35 mouse cellular contexts compared by ENCODE assay signal in the genomic region with DNA sequence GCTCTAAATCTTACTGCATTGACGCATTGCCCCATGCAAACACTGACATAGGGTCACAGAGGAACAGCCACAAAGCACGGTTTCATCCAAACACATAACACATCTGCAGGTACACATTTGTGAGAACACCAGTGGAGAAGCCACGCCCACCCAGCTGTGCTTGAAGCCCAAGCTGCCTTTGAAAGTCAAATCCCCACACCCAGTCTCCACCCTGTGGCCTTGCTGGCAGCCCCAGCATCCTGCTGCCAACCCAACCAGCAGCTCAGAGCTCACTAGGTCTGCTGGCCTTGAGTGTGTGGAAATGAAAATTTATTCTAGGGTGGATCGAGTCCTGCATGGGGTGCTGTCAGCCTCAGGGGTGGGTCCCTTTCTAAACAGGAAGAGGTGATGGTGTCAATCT. TPM values are rescaled to one million over a fixed set of nuclear protein-coding genes. Genes with fewer than 3 reads are reported as not detected.
DNase-seq lines count a peak whose midpoint lies in the region; ATAC-seq and TF ChIP-seq lines count a peak whose summit lies in the region.
"Had no signal": no experiment of that assay in that cellular context is flagged by ENCODE, and none has a peak within 500 bp of the region (broad histone marks: within the 10 kb centered on the region; RNA-seq: fewer than 3 reads in every experiment).

No protein-coding gene starts in this region.

- H3K4me3 ChIP-seq in thymus, adult 2 months (ENCODE audit: control insufficient read depth, insufficient read depth, low read length), result no peak overlapping the region
- H3K4me3 ChIP-seq in forebrain, embryonic 13.5 days, result no peak overlapping the region
- H3K4me3 ChIP-seq in kidney, embryonic 16.5 days (ENCODE audit: low read length), result no peak overlapping the region
- H3K4me3 ChIP-seq: embryonic facial prominence, embryonic 12.5 days; forebrain, embryonic 15.5 days; gastrocnemius, adult 2 months; hindbrain, embryonic 12.5 days; kidney, embryonic 15.5 days; layer of hippocampus, adult 2 months; left cerebral cortex, adult 2 months; limb, embryonic 13.5 days; lung, embryonic 15.5 days; megakaryocyte, embryonic 14.5 days; midbrain, embryonic 13.5 days had no signal

- no peak for TF ChIP-seq POLR2A in thymus, adult 2 months (IDR thresholded peaks at IDR 0.05; ENCODE audit: control insufficient read depth, extremely low read depth, insufficient read depth, low read length, poor library complexity)

- H3K9ac ChIP-seq in forebrain, embryonic 13.5 days, result no peak overlapping the region
- H3K9ac ChIP-seq in kidney, embryonic 16.5 days (replicated peaks; ENCODE audit: low read length), result no peak overlapping the region
- H3K9ac ChIP-seq: embryonic facial prominence, embryonic 12.5 days; forebrain, embryonic 15.5 days; hindbrain, embryonic 12.5 days; kidney, embryonic 15.5 days; limb, embryonic 13.5 days; lung, embryonic 15.5 days; midbrain, embryonic 13.5 days had no signal

- 59% methylated on average over 4 of the region's 4 CpGs for WGBS in thymus, adult 2 months
- 74% methylated on average over 4 of the region's 4 CpGs for WGBS in forebrain, embryonic 13.5 days
- WGBS in kidney, embryonic 16.5 days, result 60% methylated on average over 4 of the region's 4 CpGs

- no peaks in the 10 kb centered on the region; the same call in 1 of the 2 replicates for H3K27me3 ChIP-seq in thymus, adult 2 months (ENCODE audit: control insufficient read depth, insufficient read depth, low read length)
- peaks cover 39% of the 10 kb centered on the region for H3K27me3 ChIP-seq in forebrain, embryonic 13.5 days
- peaks cover 26% of the 10 kb centered on the region for H3K27me3 ChIP-seq in kidney, embryonic 16.5 days (ENCODE audit: insufficient read depth, low read length)
- H3K27me3 ChIP-seq: forebrain, embryonic 15.5 days had no signal

- DNase-seq in thymus, adult 2 months, result peak; percentile 13
- DNase-seq in thymus, adult 18-20 months, result no peak
- DNase-seq in adrenal gland, adult 8-10 months, result peak; percentile 63
- DNase-seq in induced T-regulatory cell, adult 2 months (ENCODE audit: low read depth), result peak; percentile 21
- peak; percentile 62 for DNase-seq in thymus, postnatal 4 days
- no peak for DNase-seq in right cerebral cortex, postnatal 4 days
- DNase-seq: cerebellum, adult 2 months; embryo, embryonic 11 days; gastrocnemius, adult 2 months; gastrocnemius, postnatal 36 days; heart, adult 18-20 months; heart, postnatal 36 days; kidney, adult 11 months; kidney, postnatal 36 days; lung, postnatal 36 days; right cerebral cortex, postnatal 25 days had no signal

- TF ChIP-seq CTCF in thymus, adult 2 months (IDR thresholded peaks at IDR 0.05; ENCODE audit: borderline replicate concordance, control insufficient read depth, extremely low read depth, insufficient read depth, low read length, poor library complexity), result no peak

- H3K9me3 ChIP-seq in forebrain, embryonic 13.5 days (replicated peaks), result no peaks in the 10 kb centered on the region
- no peaks in the 10 kb centered on the region for H3K9me3 ChIP-seq in kidney, embryonic 16.5 days (ENCODE audit: low read length)
- H3K9me3 ChIP-seq: embryonic facial prominence, embryonic 12.5 days; forebrain, embryonic 15.5 days; hindbrain, embryonic 12.5 days; kidney, embryonic 15.5 days; limb, embryonic 13.5 days; lung, embryonic 15.5 days; megakaryocyte, embryonic 14.5 days; midbrain, embryonic 13.5 days had no signal

- H3K27ac ChIP-seq in thymus, adult 2 months (ENCODE audit: control insufficient read depth, insufficient read depth, low read length), result no peak overlapping the region
- no peak overlapping the region for H3K27ac ChIP-seq in forebrain, embryonic 13.5 days
- no peak overlapping the region for H3K27ac ChIP-seq in kidney, embryonic 16.5 days (ENCODE audit: low read length)
- H3K27ac ChIP-seq: embryonic facial prominence, embryonic 12.5 days; forebrain, embryonic 15.5 days; gastrocnemius, adult 2 months; hindbrain, embryonic 12.5 days; hindbrain, postnatal 0 days; kidney, embryonic 15.5 days; layer of hippocampus, adult 2 months; left cerebral cortex, adult 2 months; limb, embryonic 13.5 days; lung, embryonic 15.5 days; midbrain, embryonic 13.5 days; stomach, postnatal 0 days had no signal

- H3K4me1 ChIP-seq in thymus, adult 2 months (replicated peaks; ENCODE audit: control insufficient read depth, insufficient read depth, low read length), result no peaks in the 10 kb centered on the region
- H3K4me1 ChIP-seq in forebrain, embryonic 13.5 days, result peaks cover 36% of the 10 kb centered on the region
- peaks cover 12% of the 10 kb centered on the region for H3K4me1 ChIP-seq in kidney, embryonic 16.5 days (ENCODE audit: insufficient read depth, low read length)
- H3K4me1 ChIP-seq: lung, embryonic 15.5 days; megakaryocyte, embryonic 14.5 days had no signal

- no peak for ATAC-seq in forebrain, embryonic 13.5 days
- ATAC-seq in kidney, embryonic 16.5 days (ENCODE audit: low FRiP score, low TSS enrichment), result no peak
- ATAC-seq: CD4-positive, CD25-positive, alpha-beta regulatory T cell, adult 4 months; forebrain, embryonic 15.5 days; hindbrain, postnatal 0 days; midbrain, embryonic 13.5 days had no signal

- no peak overlapping the region for H3K4me2 ChIP-seq in forebrain, embryonic 13.5 days
- H3K4me2 ChIP-seq in kidney, embryonic 16.5 days (replicated peaks; ENCODE audit: low read depth, low read length), result no peak overlapping the region
- H3K4me2 ChIP-seq: embryonic facial prominence, embryonic 12.5 days; forebrain, embryonic 15.5 days; heart, embryonic 11.5 days; hindbrain, embryonic 12.5 days; kidney, embryonic 15.5 days; limb, embryonic 13.5 days; liver, embryonic 11.5 days; lung, embryonic 15.5 days; midbrain, embryonic 13.5 days had no signal

- no peaks in the 10 kb centered on the region for H3K36me3 ChIP-seq in thymus, adult 2 months (ENCODE audit: control insufficient read depth, insufficient read depth, low read length)
- H3K36me3 ChIP-seq in forebrain, embryonic 13.5 days (ENCODE audit: poor library complexity, severe bottlenecking), result no peaks in the 10 kb centered on the region
- H3K36me3 ChIP-seq in kidney, embryonic 16.5 days (ENCODE audit: insufficient read depth, low read length), result no peaks in the 10 kb centered on the region
- H3K36me3 ChIP-seq: embryonic facial prominence, embryonic 12.5 days; forebrain, embryonic 15.5 days; hindbrain, embryonic 12.5 days; kidney, embryonic 15.5 days; limb, embryonic 13.5 days; lung, embryonic 15.5 days; midbrain, embryonic 13.5 days had no signal

RNA-seq across cellular contexts. Expression of a gene that starts 7.4 kb away (rescaled TPM):
- 5.8 and 6.7 TPM in 2 replicates for polyA plus RNA-seq in thymus, adult 2 months (2012; rRNA removed)
- total RNA-seq in adrenal gland, adult 8-10 months (2022), result 10 to 100 TPM; 26.8 to 55.8 (median 42.2) TPM
- polyA plus RNA-seq in forebrain, embryonic 13.5 days (2015; fragmentation: Nextera tagmentation; extraction: Ambion mirVana), result 6.4 and 8.3 TPM in 2 replicates
- polyA plus RNA-seq in kidney, embryonic 16.5 days (2015; fragmentation: Nextera tagmentation; extraction: Ambion mirVana), result 1.7 and 3.2 TPM in 2 replicates
- polyA plus RNA-seq: liver, embryonic 16.5 days had no signal

RNA-seq across cellular contexts. Expression of a gene that starts 48.2 kb away (rescaled TPM):
- polyA plus RNA-seq in thymus, adult 2 months (2012; rRNA removed), result 0.08 and 0.11 TPM in 2 replicates
- 1 to 10 TPM; 1.2 to 2.7 (median 2.1) TPM for total RNA-seq in adrenal gland, adult 8-10 months (2022)
- not detected in 2 replicates for polyA plus RNA-seq in forebrain, embryonic 13.5 days (2015; fragmentation: Nextera tagmentation; extraction: Ambion mirVana)
- 0.32 TPM in 1 of 2 replicates, not detected in the other for polyA plus RNA-seq in kidney, embryonic 16.5 days (2015; fragmentation: Nextera tagmentation; extraction: Ambion mirVana)
- total RNA-seq: gastrocnemius, adult 2 months; gastrocnemius, postnatal 36 days; heart, adult 18-20 months; heart, postnatal 36 days had no signal
- polyA plus RNA-seq: CD4-positive, CD25-positive, alpha-beta regulatory T cell, adult 4 months; forebrain, embryonic 15.5 days; kidney, embryonic 15.5 days; liver, embryonic 16.5 days; midbrain, embryonic 13.5 days; neural tube, embryonic 14.5 days; stomach, postnatal 0 days had no signal

Comparison
In these comparisons a context has a peak if more than half of its experiments do, and no peak if none do; other contexts are left out.
1. DNase-seq: peak in thymus, adult 2 months (single experiment), adrenal gland, adult 8-10 months (single experiment), induced T-regulatory cell, adult 2 months (single experiment) and thymus, postnatal 4 days (single experiment); none in thymus, adult 18-20 months (0 of 2) and right cerebral cortex, postnatal 4 days (single experiment).